Mouse (Mus musculus): Measurements from ENCODE around the gene Nckap5. TPM values are rescaled to one million over a fixed set of nuclear protein-coding genes. Genes with fewer than 3 reads are reported as not detected.

Nckap5 gene
- polyA plus RNA-seq, 1 experiment from 2014 or later = 5.1 TPM

- Histone ChIP-seq H3K4me1 (peaks cover 27% of the 10 kb centered on the region), H3K36me3 (no peaks in the 10 kb centered on the region), H3K4me3 (peak within 1 kb of the TSS; percentile 58), H3K27ac (replicated peaks) (no peak within 1 kb of the TSS), H3K4me2 (peak within 1 kb of the TSS; percentile 98), H3K9me3 (no peaks in the 10 kb centered on the region), H3K27me3 (replicated peaks) (peaks cover 67% of the 10 kb centered on the region), H3K9ac (peak within 1 kb of the TSS; percentile 73)
- ATAC-seq (ENCODE audit: extremely low read depth, insufficient number of reproducible peaks, low FRiP score, low TSS enrichment) = no peak
- 8% methylated on average over 30 of the region's 30 CpGs for WGBS
Observed at GRCm38 (mm10) chr1:125912601-125913600, 917.7 kb downstream of the Nckap5 start, which contains the start of gene Lypd1. Lypd1 (minus strand) TSS chr1:125913101.

- H3K27me3 ChIP-seq (replicated peaks) = peaks cover 67% of the 10 kb centered on the region
Observed at GRCm38 (mm10) chr1:125911901-125912445, 918.6 kb downstream of the Nckap5 start.

GRCm38 (mm10) chr1:125911337-125911900 is 919.2 kb downstream of the Nckap5 start:
- H3K4me1 ChIP-seq = peaks cover 27% of the 10 kb centered on the region
- no peak for ATAC-seq (ENCODE audit: extremely low read depth, insufficient number of reproducible peaks, low FRiP score, low TSS enrichment)
- H3K4me2 ChIP-seq = peak overlapping the region; percentile 98
- H3K9ac ChIP-seq = peak overlapping the region; percentile 73
- H3K27ac ChIP-seq (replicated peaks) = no peak overlapping the region
- H3K36me3 ChIP-seq = no peaks in the 10 kb centered on the region
- H3K4me3 ChIP-seq = peak overlapping the region; percentile 58
- under 1% methylated on average over 35 of the region's 35 CpGs for WGBS
- no peaks in the 10 kb centered on the region for H3K9me3 ChIP-seq
- H3K27me3 ChIP-seq (replicated peaks) = peaks cover 67% of the 10 kb centered on the region

More at GRCm38 (mm10) chr1:125911901-125912445, 918.6 kb downstream of the Nckap5 start:
- no peak overlapping the region for H3K27ac ChIP-seq (replicated peaks)
- under 1% methylated on average over 43 of the region's 43 CpGs for WGBS
- no peak for ATAC-seq (ENCODE audit: extremely low read depth, insufficient number of reproducible peaks, low FRiP score, low TSS enrichment)
- peak overlapping the region; percentile 73 for H3K9ac ChIP-seq
- no peaks in the 10 kb centered on the region for H3K36me3 ChIP-seq
- peaks cover 27% of the 10 kb centered on the region for H3K4me1 ChIP-seq
- H3K4me2 ChIP-seq = peak overlapping the region; percentile 98
- no peaks in the 10 kb centered on the region for H3K9me3 ChIP-seq
- peak overlapping the region; percentile 58 for H3K4me3 ChIP-seq

GRCm38 (mm10) chr1:125910871-125911265 is 919.7 kb downstream of the Nckap5 start:
- WGBS = 4% methylated on average over 9 of the region's 9 CpGs

GRCm38 (mm10) chr1:125910211-125910870 is 920.3 kb downstream of the Nckap5 start:
- H3K27me3 ChIP-seq (replicated peaks) = peaks cover 65% of the 10 kb centered on the region
- H3K9me3 ChIP-seq = no peaks in the 10 kb centered on the region
- no peaks in the 10 kb centered on the region for H3K36me3 ChIP-seq
- H3K27ac ChIP-seq (replicated peaks) = no peak overlapping the region
- H3K4me2 ChIP-seq = peak overlapping the region; percentile 98
- H3K9ac ChIP-seq = no peak overlapping the region
- no peak for ATAC-seq (ENCODE audit: extremely low read depth, insufficient number of reproducible peaks, low FRiP score, low TSS enrichment)
- H3K4me1 ChIP-seq = peaks cover 27% of the 10 kb centered on the region
- 12% methylated on average over 14 of the region's 14 CpGs for WGBS
- H3K4me3 ChIP-seq = peak overlapping the region; percentile 58

More at GRCm38 (mm10) chr1:125910871-125911265, 919.7 kb downstream of the Nckap5 start:
- ATAC-seq (ENCODE audit: extremely low read depth, insufficient number of reproducible peaks, low FRiP score, low TSS enrichment) = no peak
- H3K9ac ChIP-seq = no peak overlapping the region
- H3K4me2 ChIP-seq = peak overlapping the region; percentile 98
- H3K27ac ChIP-seq (replicated peaks) = no peak overlapping the region
- peak overlapping the region; percentile 58 for H3K4me3 ChIP-seq
- H3K36me3 ChIP-seq = no peaks in the 10 kb centered on the region
- H3K27me3 ChIP-seq (replicated peaks) = peaks cover 70% of the 10 kb centered on the region
- no peaks in the 10 kb centered on the region for H3K9me3 ChIP-seq
- H3K4me1 ChIP-seq = peaks cover 27% of the 10 kb centered on the region

- 84% methylated on average over 9 of the region's 9 CpGs for WGBS
- no peak overlapping the region for H3K4me3 ChIP-seq
- H3K9me3 ChIP-seq = no peaks in the 10 kb centered on the region
- ATAC-seq (ENCODE audit: extremely low read depth, insufficient number of reproducible peaks, low FRiP score, low TSS enrichment) = no peak
- H3K27me3 ChIP-seq (replicated peaks) = no peaks in the 10 kb centered on the region
- no peaks in the 10 kb centered on the region for H3K36me3 ChIP-seq
- H3K4me2 ChIP-seq = no peak overlapping the region
- H3K9ac ChIP-seq = no peak overlapping the region
- H3K27ac ChIP-seq (replicated peaks) = no peak overlapping the region
- H3K4me1 ChIP-seq = no peaks in the 10 kb centered on the region
Observed at GRCm38 (mm10) chr1:125893158-125893557, 937.4 kb downstream of the Nckap5 start.

GRCm38 (mm10) chr1:125870056-125870455 is 960.5 kb downstream of the Nckap5 start:
- no peak overlapping the region for H3K9ac ChIP-seq
- no peak for ATAC-seq (ENCODE audit: extremely low read depth, insufficient number of reproducible peaks, low FRiP score, low TSS enrichment)
- WGBS = 52% methylated on average over 7 of the region's 7 CpGs

More at GRCm38 (mm10) chr1:125870056-125870455, 960.5 kb downstream of the Nckap5 start:
- H3K9me3 ChIP-seq = no peaks in the 10 kb centered on the region
- H3K4me2 ChIP-seq = no peak overlapping the region
- no peak overlapping the region for H3K27ac ChIP-seq (replicated peaks)
- H3K36me3 ChIP-seq = no peaks in the 10 kb centered on the region
- no peaks in the 10 kb centered on the region for H3K27me3 ChIP-seq (replicated peaks)
- H3K4me3 ChIP-seq = no peak overlapping the region
- H3K4me1 ChIP-seq = 0 out of 2 replicates have a peak, but pooled peaks cover 5% of the 10 kb centered on the region
